In the genomic region with DNA sequence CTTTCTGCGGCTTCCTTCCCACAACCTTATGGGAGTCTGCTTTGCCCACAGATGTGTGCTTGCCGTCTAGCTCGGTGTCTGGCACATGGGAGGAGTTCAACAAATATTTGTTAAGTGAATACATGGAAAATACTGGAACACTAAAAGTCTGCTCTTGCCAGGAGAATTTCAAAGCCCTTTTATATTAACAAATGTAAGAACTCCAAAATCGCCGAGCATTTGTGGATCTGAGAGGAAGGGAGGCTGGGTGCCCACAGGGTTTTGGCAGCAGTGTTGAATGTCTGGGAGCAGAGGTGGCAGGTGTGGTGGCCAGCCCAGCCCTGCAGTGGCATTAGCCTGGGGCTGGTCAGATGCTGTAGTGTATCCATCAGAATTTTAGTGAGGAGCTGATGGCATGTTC, we compare ENCODE assay signal across 20 mouse cellular contexts.
DNase-seq lines count a peak whose midpoint lies in the region; ATAC-seq and TF ChIP-seq lines count a peak whose summit lies in the region.
"Had no signal": no experiment of that assay in that cellular context is flagged by ENCODE, and none has a peak within 500 bp of the region (broad histone marks: within the 10 kb centered on the region; RNA-seq: fewer than 3 reads in every experiment).

No protein-coding gene starts in this region.

- no peaks in the 10 kb centered on the region for H3K9me3 ChIP-seq in embryonic facial prominence, embryonic 13.5 days
- H3K9me3 ChIP-seq in embryonic facial prominence, embryonic 10.5 days, result no peaks in the 10 kb centered on the region
- no peaks in the 10 kb centered on the region for H3K9me3 ChIP-seq in liver, embryonic 15.5 days (replicated peaks)
- H3K9me3 ChIP-seq in liver, embryonic 11.5 days (ENCODE audit: control insufficient read depth, low read length), result no peaks in the 10 kb centered on the region
- no peaks in the 10 kb centered on the region for H3K9me3 ChIP-seq in embryonic facial prominence, embryonic 15.5 days (replicated peaks)
- no peaks in the 10 kb centered on the region for H3K9me3 ChIP-seq in stomach, postnatal 0 days (ENCODE audit: control insufficient read depth, low read length)
- H3K9me3 ChIP-seq: forebrain, embryonic 15.5 days; hindbrain, embryonic 12.5 days had no signal

- H3K4me3 ChIP-seq in embryonic facial prominence, embryonic 13.5 days, result no peak overlapping the region
- H3K4me3 ChIP-seq in embryonic facial prominence, embryonic 10.5 days, result no peak overlapping the region
- no peak overlapping the region for H3K4me3 ChIP-seq in liver, embryonic 15.5 days (replicated peaks)
- no peak overlapping the region for H3K4me3 ChIP-seq in liver, embryonic 11.5 days (ENCODE audit: low read depth, low read length)
- H3K4me3 ChIP-seq in embryonic facial prominence, embryonic 15.5 days (replicated peaks), result no peak overlapping the region
- no peak overlapping the region for H3K4me3 ChIP-seq in stomach, postnatal 0 days (ENCODE audit: low read depth, low read length)
- H3K4me3 ChIP-seq: forebrain, embryonic 15.5 days; hindbrain, embryonic 12.5 days; layer of hippocampus, adult 2 months had no signal

- no peak for ATAC-seq in embryonic facial prominence, embryonic 13.5 days (ENCODE audit: insufficient number of reproducible peaks, insufficient read depth, low FRiP score, low TSS enrichment, low read depth)
- ATAC-seq in liver, embryonic 15.5 days (ENCODE audit: insufficient read depth), result no peak
- no peak for ATAC-seq in liver, embryonic 11.5 days (replicated peaks; ENCODE audit: low FRiP score)
- no peak for ATAC-seq in embryonic facial prominence, embryonic 15.5 days (ENCODE audit: insufficient number of reproducible peaks, low FRiP score, low TSS enrichment, low read depth)
- ATAC-seq in stomach, postnatal 0 days (ENCODE audit: low FRiP score, low TSS enrichment), result peak; percentile 45; the same call in 1 of the 2 replicates
- ATAC-seq: forebrain, embryonic 15.5 days; intestine, postnatal 0 days; Patski had no signal

- 63% methylated on average over 5 of the region's 5 CpGs for WGBS in embryonic facial prominence, embryonic 13.5 days
- WGBS in embryonic facial prominence, embryonic 10.5 days, result 88% methylated on average over 5 of the region's 5 CpGs
- 79% methylated on average over 5 of the region's 5 CpGs for WGBS in liver, embryonic 15.5 days (ENCODE audit: insufficient replicate concordance)
- 85% methylated on average over 5 of the region's 5 CpGs for WGBS in liver, embryonic 11.5 days
- WGBS in embryonic facial prominence, embryonic 15.5 days, result 33% methylated on average over 5 of the region's 5 CpGs
- 35% methylated on average over 5 of the region's 5 CpGs for WGBS in stomach, postnatal 0 days

- no peak for TF ChIP-seq EP300 in stomach, postnatal 0 days (optimal IDR thresholded peaks at IDR 0.05)

- H3K27me3 ChIP-seq in embryonic facial prominence, embryonic 13.5 days, result no peaks in the 10 kb centered on the region
- 0 out of 2 replicates have a peak, but pooled peaks cover 4% of the 10 kb centered on the region for H3K27me3 ChIP-seq in embryonic facial prominence, embryonic 10.5 days (replicated peaks; ENCODE audit: low read depth, poor library complexity, severe bottlenecking)
- H3K27me3 ChIP-seq in liver, embryonic 15.5 days, result no peaks in the 10 kb centered on the region
- H3K27me3 ChIP-seq in liver, embryonic 11.5 days (replicated peaks; ENCODE audit: control insufficient read depth, insufficient read depth, low read length), result no peaks in the 10 kb centered on the region
- H3K27me3 ChIP-seq in embryonic facial prominence, embryonic 15.5 days, result no peaks in the 10 kb centered on the region
- no peaks in the 10 kb centered on the region for H3K27me3 ChIP-seq in stomach, postnatal 0 days (ENCODE audit: control insufficient read depth, insufficient read depth, low read length)
- H3K27me3 ChIP-seq: forebrain, embryonic 15.5 days; Patski had no signal

- H3K27ac ChIP-seq in embryonic facial prominence, embryonic 13.5 days, result peak overlapping the region; percentile 33; the same call in 1 of the 2 replicates
- no peak overlapping the region for H3K27ac ChIP-seq in embryonic facial prominence, embryonic 10.5 days (replicated peaks)
- H3K27ac ChIP-seq in liver, embryonic 15.5 days (replicated peaks), result peak overlapping the region; percentile 95; the same call in 1 of the 2 replicates
- no peak overlapping the region for H3K27ac ChIP-seq in liver, embryonic 11.5 days (ENCODE audit: low read depth, low read length)
- H3K27ac ChIP-seq in embryonic facial prominence, embryonic 15.5 days (replicated peaks), result peak overlapping the region; percentile 58
- peak overlapping the region; percentile 73 for H3K27ac ChIP-seq in stomach, postnatal 0 days (replicated peaks)
- H3K27ac ChIP-seq: forebrain, embryonic 15.5 days; hindbrain, embryonic 12.5 days; layer of hippocampus, adult 2 months had no signal

- no peak for DNase-seq in embryonic facial prominence, embryonic 10.5 days (ENCODE audit: low spot score)
- DNase-seq in liver, embryonic 11.5 days (ENCODE audit: low spot score), result no peak
- peak; percentile 42 for DNase-seq in stomach, postnatal 0 days (ENCODE audit: low spot score)
- DNase-seq in adrenal gland, postnatal 14 days, result no peak
- DNase-seq: cerebellum, adult 11 months; cerebellum, postnatal 10 days; gastrocnemius, postnatal 25 days; kidney, postnatal 25 days; lung, embryonic 14.5 days; lung, postnatal 4 days; right cerebral cortex, postnatal 14 days; thymus, postnatal 14 days had no signal

- TF ChIP-seq CTCF in stomach, postnatal 0 days (IDR thresholded peaks at IDR 0.05; ENCODE audit: low read depth), result no peak

- H3K9ac ChIP-seq in embryonic facial prominence, embryonic 13.5 days, result no peak overlapping the region
- H3K9ac ChIP-seq in liver, embryonic 15.5 days, result no peak overlapping the region
- H3K9ac ChIP-seq in liver, embryonic 11.5 days (ENCODE audit: low read depth, low read length), result no peak overlapping the region
- H3K9ac ChIP-seq in embryonic facial prominence, embryonic 15.5 days, result no peak overlapping the region
- no peak overlapping the region for H3K9ac ChIP-seq in stomach, postnatal 0 days (ENCODE audit: low read length)
- H3K9ac ChIP-seq: forebrain, embryonic 15.5 days; hindbrain, embryonic 12.5 days; lung, embryonic 14.5 days had no signal

- H3K4me2 ChIP-seq in embryonic facial prominence, embryonic 13.5 days, result no peak overlapping the region
- no peak overlapping the region for H3K4me2 ChIP-seq in liver, embryonic 15.5 days
- no peak overlapping the region for H3K4me2 ChIP-seq in liver, embryonic 11.5 days
- no peak overlapping the region for H3K4me2 ChIP-seq in embryonic facial prominence, embryonic 15.5 days (replicated peaks)
- H3K4me2 ChIP-seq in stomach, postnatal 0 days (replicated peaks; ENCODE audit: low read depth), result no peak overlapping the region
- H3K4me2 ChIP-seq: forebrain, embryonic 15.5 days; hindbrain, embryonic 12.5 days; lung, embryonic 14.5 days had no signal

- no peaks in the 10 kb centered on the region for H3K36me3 ChIP-seq in embryonic facial prominence, embryonic 13.5 days
- no peaks in the 10 kb centered on the region for H3K36me3 ChIP-seq in embryonic facial prominence, embryonic 10.5 days (replicated peaks)
- no peaks in the 10 kb centered on the region for H3K36me3 ChIP-seq in liver, embryonic 15.5 days (replicated peaks)
- H3K36me3 ChIP-seq in liver, embryonic 11.5 days (ENCODE audit: control insufficient read depth, insufficient read depth, low read length), result no peaks in the 10 kb centered on the region
- H3K36me3 ChIP-seq in embryonic facial prominence, embryonic 15.5 days, result no peaks in the 10 kb centered on the region
- H3K36me3 ChIP-seq in stomach, postnatal 0 days (ENCODE audit: control insufficient read depth, insufficient read depth, low read length), result no peaks in the 10 kb centered on the region
- H3K36me3 ChIP-seq: forebrain, embryonic 15.5 days; hindbrain, embryonic 12.5 days had no signal

- H3K4me1 ChIP-seq in embryonic facial prominence, embryonic 13.5 days, result peaks cover 24% of the 10 kb centered on the region
- peaks cover 14% of the 10 kb centered on the region for H3K4me1 ChIP-seq in embryonic facial prominence, embryonic 10.5 days
- H3K4me1 ChIP-seq in liver, embryonic 15.5 days (replicated peaks), result peaks cover 65% of the 10 kb centered on the region
- H3K4me1 ChIP-seq in liver, embryonic 11.5 days (replicated peaks; ENCODE audit: control insufficient read depth, insufficient read depth, low read length), result peaks cover 14% of the 10 kb centered on the region; the same call in 1 of the 2 replicates
- H3K4me1 ChIP-seq in embryonic facial prominence, embryonic 15.5 days, result peaks cover 10% of the 10 kb centered on the region
- 0 out of 2 replicates have a peak, but pooled peaks cover 5% of the 10 kb centered on the region for H3K4me1 ChIP-seq in stomach, postnatal 0 days (replicated peaks; ENCODE audit: control insufficient read depth, insufficient read depth)
- H3K4me1 ChIP-seq: forebrain, embryonic 15.5 days; hindbrain, embryonic 12.5 days had no signal

Comparison
In these comparisons a context has a peak if more than half of its experiments do, and no peak if none do; other contexts are left out.
1. H3K27ac ChIP-seq: peak in embryonic facial prominence, embryonic 13.5 days (single experiment), liver, embryonic 15.5 days (single experiment), embryonic facial prominence, embryonic 15.5 days (single experiment) and stomach, postnatal 0 days (single experiment); none in embryonic facial prominence, embryonic 10.5 days (single experiment) and liver, embryonic 11.5 days (single experiment).